Mouse (Mus musculus): Measurements from ENCODE around the gene Trp53tg5. TPM values are rescaled to one million over a fixed set of nuclear protein-coding genes. Genes with fewer than 3 reads are reported as not detected.

The Trp53tg5 gene
- total and polyA plus RNA-seq, 3 experiments: not detected

GRCm38 (mm10) chr2:164465161-164465560 lies 8.4 kb downstream of the Trp53tg5 start:
- Histone ChIP-seq H3K4me2 (ENCODE audit: insufficient read depth, low read depth, poor library complexity, severe bottlenecking) (no peak overlapping the region), H3K9me3 (replicated peaks; ENCODE audit: low read length) (no peaks in the 10 kb centered on the region), H3K4me1 (ENCODE audit: control insufficient read depth in 1 of 2, insufficient read depth in 2 of 2) (peaks cover 0 to 18% of the 10 kb centered on the region in 2 experiments; a peak in 2 of 4 replicates), H3K4me3 (replicated peaks in 1 of 3; ENCODE audit: low read depth in 2 of 3, low read length in 2 of 3, poor library complexity in 1 of 3) (no peak overlapping the region), H3K36me3 (replicated peaks in 1 of 2; ENCODE audit: control insufficient read depth in 1 of 2, insufficient read depth in 1 of 2, low read length in 1 of 2) (peaks cover 37 to 73% of the 10 kb centered on the region in 2 experiments), H3K27ac (ENCODE audit: insufficient read depth, low read depth) (no peak overlapping the region), H3K79me2 (replicated peaks; ENCODE audit: control insufficient read depth, extremely low read depth, insufficient read depth, poor library complexity, severe bottlenecking) (peaks cover 11% of the 10 kb centered on the region), H3K9ac (ENCODE audit: insufficient read depth, low read depth) (no peak overlapping the region), H3K27me3 (replicated peaks) (no peaks in the 10 kb centered on the region)
- in situ Hi-C loops (cut with MboI; ENCODE audit: low pct_ligation_motif_present, low pct_unique_long_range_greater_than_20kb, low sequenced_read_pairs): loop anchor here (5.0 kb wide), 1 partner anchor 42 kb away; no protein-coding TSS in a partner anchor
- dilution Hi-C loops (cut with MboI; ENCODE audit: extremely low pct_ligation_motif_present, extremely low pct_unique_long_range_greater_than_20kb, low sequenced_read_pairs): no loop called here
- no peak for DNase-seq (ENCODE audit: extremely low read depth)
- TF ChIP-seq ETS1 (conservative IDR thresholded peaks at IDR 0.05; ENCODE audit: low read depth, low read length) (no peak), PAX5 (IDR thresholded peaks at IDR 0.05; ENCODE audit: low read length) (no peak), MAZ (IDR thresholded peaks at IDR 0.05; ENCODE audit: low read depth, low read length) (no peak), TCF12 (IDR thresholded peaks at IDR 0.05; ENCODE audit: low read depth, low read length) (no peak), IRF4 (IDR thresholded peaks at IDR 0.05; ENCODE audit: low read depth, low read length) (no peak), TBP (conservative IDR thresholded peaks at IDR 0.05; ENCODE audit: low read depth, low read length) (no peak), UBTF (IDR thresholded peaks at IDR 0.05; ENCODE audit: low read depth, low read length) (no peak), CHD2 (IDR thresholded peaks at IDR 0.05; ENCODE audit: low read length) (no peak), MAX (IDR thresholded peaks at IDR 0.05; ENCODE audit: low read length) (no peak), ZMIZ1 (IDR thresholded peaks at IDR 0.05; ENCODE audit: low read depth, low read length) (no peak), KAT2A (IDR thresholded peaks at IDR 0.05; ENCODE audit: insufficient replicate concordance, low read length) (no peak), CTCF (conservative IDR thresholded peaks at IDR 0.05 in 1 of 2, IDR thresholded peaks at IDR 0.05 in 1 of 2; ENCODE audit: low read depth in 2 of 2, low read length in 2 of 2) (no peak), MAFK (IDR thresholded peaks at IDR 0.05; ENCODE audit: insufficient replicate concordance, low read length) (no peak), BHLHE40 (IDR thresholded peaks at IDR 0.05; ENCODE audit: low read depth, low read length) (no peak), SMC3 (IDR thresholded peaks at IDR 0.05; ENCODE audit: low read depth, low read length) (no peak), RAD21 (IDR thresholded peaks at IDR 0.05; ENCODE audit: low read depth, low read length) (no peak)

DNA sequence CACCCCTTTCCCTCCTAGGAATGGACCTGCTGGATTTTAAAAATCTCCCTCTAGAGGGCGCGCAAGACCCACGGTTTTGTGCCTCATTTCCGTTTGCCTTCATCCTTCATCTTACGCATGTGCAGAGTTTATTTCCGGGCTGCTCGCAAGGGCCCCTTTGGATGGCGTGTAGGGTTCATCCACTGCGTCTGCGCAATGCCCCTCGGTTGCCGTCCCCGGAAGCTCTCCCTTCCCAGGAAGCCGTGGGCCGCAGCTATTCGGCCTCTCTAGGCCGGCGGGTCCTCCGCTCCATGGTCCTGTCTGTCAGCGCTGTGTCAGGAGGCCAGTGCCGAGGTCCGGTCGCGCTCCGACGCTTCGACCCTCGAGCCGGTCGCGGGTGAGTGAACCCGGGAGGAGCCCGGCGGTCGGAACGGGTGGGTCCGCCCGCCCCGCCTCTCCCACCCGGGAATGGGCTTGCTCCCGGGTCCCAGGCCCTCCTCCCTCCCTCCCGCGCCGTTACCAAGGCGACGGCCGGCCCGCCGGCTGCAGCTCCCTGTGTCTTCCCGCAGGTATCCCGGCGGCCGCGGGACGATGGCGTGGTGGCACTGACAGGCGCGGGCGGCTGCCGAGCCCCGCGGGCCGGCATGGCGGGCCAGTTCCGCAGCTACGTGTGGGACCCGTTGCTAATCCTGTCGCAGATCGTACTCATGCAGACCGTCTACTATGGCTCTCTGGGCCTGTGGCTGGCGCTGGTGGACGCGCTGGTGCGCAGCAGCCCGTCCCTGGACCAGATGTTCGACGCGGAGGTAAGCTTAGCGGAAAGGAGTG lies 12.6 kb downstream of the Trp53tg5 start, which contains the start of gene Gm20458:
Gene Gm20458 (plus strand): TSS at position 223 of the 807 bp plus-strand sequence.
- Histone ChIP-seq H3K36me3 (replicated peaks in 1 of 2; ENCODE audit: control insufficient read depth in 1 of 2, insufficient read depth in 1 of 2, low read length in 1 of 2) (peaks cover 27 to 40% of the 10 kb centered on the region in 2 experiments), H3K4me1 (ENCODE audit: control insufficient read depth in 1 of 2, insufficient read depth in 2 of 2) (peaks cover 7 to 36% of the 10 kb centered on the region in 2 experiments), H3K27me3 (replicated peaks) (no peaks in the 10 kb centered on the region), H3K9me3 (replicated peaks; ENCODE audit: low read length) (peaks cover 2% of the 10 kb centered on the region), H3K4me2 (ENCODE audit: insufficient read depth, low read depth, poor library complexity, severe bottlenecking) (peak within 1 kb of the TSS; percentile 81), H3K27ac (ENCODE audit: insufficient read depth, low read depth) (peak within 1 kb of the TSS; percentile 48), H3K79me2 (replicated peaks; ENCODE audit: control insufficient read depth, extremely low read depth, insufficient read depth, poor library complexity, severe bottlenecking) (peaks cover 11% of the 10 kb centered on the region), H3K9ac (ENCODE audit: insufficient read depth, low read depth) (peak within 1 kb of the TSS; percentile 81), H3K4me3 (replicated peaks in 1 of 3; ENCODE audit: low read depth in 2 of 3, low read length in 2 of 3, poor library complexity in 1 of 3) (peak within 1 kb of the TSS; percentile 72 to 93 (median 78))
- dilution Hi-C loops (cut with MboI; ENCODE audit: extremely low pct_ligation_motif_present, extremely low pct_unique_long_range_greater_than_20kb, low sequenced_read_pairs) (no loop called here), in situ Hi-C loops (cut with MboI; ENCODE audit: low pct_ligation_motif_present, low pct_unique_long_range_greater_than_20kb, low sequenced_read_pairs) (no loop called here)
- peak; percentile 99 for DNase-seq (ENCODE audit: extremely low read depth)
- no peak for TF ChIP-seq MAFK (IDR thresholded peaks at IDR 0.05; ENCODE audit: insufficient replicate concordance, low read length)
- TF ChIP-seq ZNF384 (IDR thresholded peaks at IDR 0.05; ENCODE audit: low read depth, low read length): no peak; the same call in none of the 2 replicates
- peak; percentile 36 to 91; a peak in 3 of 4 replicates for TF ChIP-seq CTCF (conservative IDR thresholded peaks at IDR 0.05 in 1 of 2, IDR thresholded peaks at IDR 0.05 in 1 of 2; ENCODE audit: low read depth in 2 of 2, low read length in 2 of 2)
- TF ChIP-seq PAX5 (IDR thresholded peaks at IDR 0.05; ENCODE audit: low read length): no peak
- TF ChIP-seq NELFE (IDR thresholded peaks at IDR 0.05; ENCODE audit: low read depth, low read length): peak; percentile 66; the same call in 1 of the 2 replicates
- peak; percentile 95 for TF ChIP-seq SIN3A (IDR thresholded peaks at IDR 0.05; ENCODE audit: low read length)
- TF ChIP-seq ZKSCAN1 (IDR thresholded peaks at IDR 0.05; ENCODE audit: borderline replicate concordance, low read depth, low read length): no peak
- TF ChIP-seq ZMIZ1 (IDR thresholded peaks at IDR 0.05; ENCODE audit: low read depth, low read length): peak; percentile 64; the same call in 1 of the 2 replicates
- peak; percentile 54; the same call in 1 of the 2 replicates for TF ChIP-seq GABPA (IDR thresholded peaks at IDR 0.05; ENCODE audit: insufficient replicate concordance, low read depth, low read length)
- TF ChIP-seq ETS1 (conservative IDR thresholded peaks at IDR 0.05; ENCODE audit: low read depth, low read length): peak; percentile 52
- TF ChIP-seq RAD21 (IDR thresholded peaks at IDR 0.05; ENCODE audit: low read depth, low read length): peak; percentile 77
- 0 out of 2 replicates have a peak, but pooled peaks have one; percentile 76 for TF ChIP-seq MYC (IDR thresholded peaks at IDR 0.05; ENCODE audit: low read depth, low read length)
- TF ChIP-seq IRF4 (IDR thresholded peaks at IDR 0.05; ENCODE audit: low read depth, low read length): peak; percentile 68
- peak; percentile 98 for TF ChIP-seq HCFC1 (IDR thresholded peaks at IDR 0.05; ENCODE audit: low read depth, low read length)
- TF ChIP-seq POLR2A (IDR thresholded peaks at IDR 0.05; ENCODE audit: low read depth, low read length): peak; percentile 79
- TF ChIP-seq JUND (conservative IDR thresholded peaks at IDR 0.05; ENCODE audit: low read depth, low read length): no peak; the same call in 1 of the 2 replicates
- TF ChIP-seq ELF1 (IDR thresholded peaks at IDR 0.05; ENCODE audit: low read depth, low read length): peak; percentile 99
- TF ChIP-seq MAX (IDR thresholded peaks at IDR 0.05; ENCODE audit: low read length): peak; percentile 81; the same call in 1 of the 2 replicates
- 0 out of 2 replicates have a peak, but pooled peaks have one; percentile 53 for TF ChIP-seq UBTF (IDR thresholded peaks at IDR 0.05; ENCODE audit: low read depth, low read length)
- no peak for TF ChIP-seq USF2 (conservative IDR thresholded peaks at IDR 0.05; ENCODE audit: low read depth, low read length)
- TF ChIP-seq E2F4 (IDR thresholded peaks at IDR 0.05; ENCODE audit: insufficient replicate concordance, low read depth, low read length): no peak
- peak; percentile 54; the same call in 1 of the 2 replicates for TF ChIP-seq CHD2 (IDR thresholded peaks at IDR 0.05; ENCODE audit: low read length)

Data from CH12.LX (cell line).